9 mouse cellular contexts compared by ENCODE assay signal in genomic region chrX:23295952-23296598, GRCm38 (mm10).
DNase-seq lines count a peak whose midpoint lies in the region; ATAC-seq lines count a peak whose summit lies in the region.
"Had no signal": no experiment of that assay in that cellular context is flagged by ENCODE, and none has a peak within 500 bp of the region (broad histone marks: within the 10 kb centered on the region; RNA-seq: fewer than 3 reads in every experiment).

No protein-coding gene starts in this region.

- H3K9me3 ChIP-seq in hindbrain, embryonic 10.5 days: no peaks in the 10 kb centered on the region
- no peaks in the 10 kb centered on the region for H3K9me3 ChIP-seq in neural tube, embryonic 15.5 days (replicated peaks)
- H3K9me3 ChIP-seq: lung, embryonic 15.5 days had no signal

- no peak overlapping the region for H3K27ac ChIP-seq in hindbrain, embryonic 10.5 days
- H3K27ac ChIP-seq in neural tube, embryonic 15.5 days (replicated peaks): no peak overlapping the region
- H3K27ac ChIP-seq: lung, embryonic 15.5 days had no signal

- ATAC-seq in neural tube, embryonic 15.5 days (ENCODE audit: low FRiP score): peak; percentile 92

- peak; percentile 3 for DNase-seq in cerebellum, adult 11-12 months
- no peak for DNase-seq in cerebellum, adult 9-11 months
- peak; percentile 36 for DNase-seq in Muller cell, postnatal 12 days (ENCODE audit: inconsistent ontology term)
- peak; percentile 14 for DNase-seq in embryo, embryonic 9.5 days (ENCODE audit: extremely low spot score)
- peak; percentile 26 for DNase-seq in hindbrain, embryonic 10.5 days (ENCODE audit: low spot score)
- DNase-seq in left cerebral cortex, postnatal 10 days (ENCODE audit: extremely low spot score in 1 of 2, low spot score in 2 of 2): peak; percentile 27 to 61
- DNase-seq in spleen, postnatal 36 days (ENCODE audit: low spot score in 2 of 2): no peak

- intact Hi-C loops in left cerebral cortex, postnatal 10 days (cut with DNase I): loop anchor here (10.0 kb wide), 2 partner anchors 269 to 1911 kb away; no protein-coding TSS in a partner anchor

- no peaks in the 10 kb centered on the region for H3K36me3 ChIP-seq in hindbrain, embryonic 10.5 days
- H3K36me3 ChIP-seq in neural tube, embryonic 15.5 days: no peaks in the 10 kb centered on the region
- H3K36me3 ChIP-seq: lung, embryonic 15.5 days had no signal

- H3K4me1 ChIP-seq in hindbrain, embryonic 10.5 days (replicated peaks): no peaks in the 10 kb centered on the region
- no peaks in the 10 kb centered on the region for H3K4me1 ChIP-seq in neural tube, embryonic 15.5 days
- H3K4me1 ChIP-seq: lung, embryonic 15.5 days had no signal

- H3K27me3 ChIP-seq in hindbrain, embryonic 10.5 days (ENCODE audit: insufficient read depth, poor library complexity, severe bottlenecking): no peaks in the 10 kb centered on the region
- H3K27me3 ChIP-seq in neural tube, embryonic 15.5 days (replicated peaks): no peaks in the 10 kb centered on the region
- H3K27me3 ChIP-seq: lung, embryonic 15.5 days had no signal

- H3K9ac ChIP-seq in neural tube, embryonic 15.5 days (replicated peaks): no peak overlapping the region
- H3K9ac ChIP-seq: lung, embryonic 15.5 days had no signal

- H3K4me2 ChIP-seq in neural tube, embryonic 15.5 days: no peak overlapping the region
- H3K4me2 ChIP-seq: lung, embryonic 15.5 days had no signal

- 33% methylated on average over 5 of the region's 5 CpGs for WGBS in hindbrain, embryonic 10.5 days
- WGBS in neural tube, embryonic 15.5 days: 33% methylated on average over 5 of the region's 5 CpGs

- H3K4me3 ChIP-seq in hindbrain, embryonic 10.5 days: no peak overlapping the region
- no peak overlapping the region for H3K4me3 ChIP-seq in neural tube, embryonic 15.5 days (replicated peaks)
- H3K4me3 ChIP-seq: lung, embryonic 15.5 days had no signal

Comparison
In these comparisons a context has a peak if more than half of its experiments do, and no peak if none do; other contexts are left out.
1. DNase-seq: peak in cerebellum, adult 11-12 months (single experiment), Muller cell, postnatal 12 days (single experiment), embryo, embryonic 9.5 days (single experiment), hindbrain, embryonic 10.5 days (single experiment) and left cerebral cortex, postnatal 10 days (2 of 2); none in cerebellum, adult 9-11 months (single experiment) and spleen, postnatal 36 days (0 of 2).